20 mouse cellular contexts compared by ENCODE assay signal in genomic region chr16:35025347-35025746, GRCm38 (mm10).
"Had no signal": no experiment of that assay in that cellular context is flagged by ENCODE, and none has a peak within 500 bp of the region (broad histone marks: within the 10 kb centered on the region; RNA-seq: fewer than 3 reads in every experiment).

No protein-coding gene starts in this region.

- ATAC-seq: liver, postnatal 0 days; lung, postnatal 0 days; midbrain, embryonic 13.5 days; midbrain, embryonic 15.5 days had no signal

- DNase-seq: liver, postnatal 0 days; lung, adult 2 months; lung, postnatal 14 days; lung, postnatal 36 days; right cerebral cortex, postnatal 14 days; thymus, adult 2 months; thymus, postnatal 25 days; thymus, postnatal 4 days had no signal

- H3K4me3 ChIP-seq: liver, embryonic 15.5 days; lung, embryonic 15.5 days; midbrain, embryonic 13.5 days; midbrain, embryonic 15.5 days; myocyte; neural tube, embryonic 13.5 days; neural tube, embryonic 15.5 days; stomach, embryonic 15.5 days had no signal

- H3K27me3 ChIP-seq: midbrain, embryonic 15.5 days; stomach, embryonic 15.5 days had no signal

- H3K9me3 ChIP-seq: liver, embryonic 15.5 days; lung, embryonic 15.5 days; midbrain, embryonic 13.5 days; midbrain, embryonic 15.5 days; neural tube, embryonic 13.5 days; neural tube, embryonic 15.5 days; stomach, embryonic 15.5 days had no signal

- H3K36me3 ChIP-seq: midbrain, embryonic 15.5 days had no signal

- H3K9ac ChIP-seq: liver, embryonic 15.5 days; liver, postnatal 0 days; lung, embryonic 15.5 days; midbrain, embryonic 13.5 days; midbrain, embryonic 15.5 days; neural tube, embryonic 13.5 days; neural tube, embryonic 15.5 days; stomach, embryonic 15.5 days had no signal

- H3K4me2 ChIP-seq: liver, embryonic 15.5 days; lung, embryonic 15.5 days; midbrain, embryonic 11.5 days; midbrain, embryonic 13.5 days; midbrain, embryonic 15.5 days; neural tube, embryonic 13.5 days; neural tube, embryonic 15.5 days; stomach, embryonic 15.5 days had no signal

- H3K27ac ChIP-seq: liver, embryonic 15.5 days; lung, embryonic 15.5 days; macrophage; midbrain, embryonic 13.5 days; midbrain, embryonic 15.5 days; neural tube, embryonic 13.5 days; neural tube, embryonic 15.5 days; stomach, embryonic 15.5 days; stomach, postnatal 0 days had no signal

- H3K4me1 ChIP-seq: stomach, embryonic 15.5 days had no signal
